Mouse (Mus musculus) midbrain, embryonic 11.5 days (tissue): Measurements from ENCODE around the gene M1ap. TPM values are rescaled to one million over a fixed set of nuclear protein-coding genes. Genes with fewer than 3 reads are reported as not detected.

Experiments
- ATAC-seq: fragments of 200-750 bp; cut with Nextera tagmentation; 2 replicates; pipeline ENCODE4 v1.8.0; 2017; ENCODE audit warnings: moderate TSS enrichment, moderate library complexity; ENCODE audit not compliant: low FRiP score
- DNase-seq: peaks from one replicate; pipeline ENCODE4 v3.0.0; 2015; ENCODE audit warnings: low spot score; ENCODE audit errors: missing footprints
- H3K27ac ChIP-seq: fragments of 300-500 bp; sonication (generic); 2 replicates; pipeline ENCODE4 v1.5.1; 2014; ENCODE audit warnings: low read depth, low read length
- H3K27me3 ChIP-seq: fragments of 300-500 bp; sonication (generic); 2 replicates; pipeline ENCODE4 v1.6.1; 2014; ENCODE audit warnings: mild to moderate bottlenecking, low read length, moderate library complexity, mixed read lengths; ENCODE audit not compliant: control insufficient read depth, insufficient read depth
- H3K36me3 ChIP-seq: fragments of 300-500 bp; sonication (generic); 2 replicates; pipeline ENCODE4 v1.6.1; 2014; ENCODE audit warnings: mild to moderate bottlenecking, low read length, moderate library complexity, mixed read lengths; ENCODE audit not compliant: control insufficient read depth, insufficient read depth
- H3K4me1 ChIP-seq: fragments of 300-500 bp; sonication (generic); 2 replicates; pipeline ENCODE4 v1.6.1; 2014; ENCODE audit warnings: low read length; ENCODE audit not compliant: control insufficient read depth, insufficient read depth
- H3K4me2 ChIP-seq: fragments of 300-500 bp; sonication (generic); 2 replicates; pipeline ENCODE4 v1.6.1; 2014; ENCODE audit warnings: mild to moderate bottlenecking, moderate library complexity
- H3K4me3 ChIP-seq: fragments of 300-500 bp; sonication (generic); 2 replicates; pipeline ENCODE4 v1.5.1; 2014; ENCODE audit warnings: low read depth, low read length
- H3K9ac ChIP-seq: fragments of 300-500 bp; sonication (generic); 2 replicates; pipeline ENCODE4 v1.6.1; 2014; ENCODE audit warnings: low read length
- H3K9me3 ChIP-seq: fragments of 300-500 bp; sonication (generic); 2 replicates; pipeline ENCODE4 v1.6.1; 2016; ENCODE audit warnings: low read length; ENCODE audit not compliant: control insufficient read depth
- WGBS: fragments of 180-500 bp; shearing (Covaris S2); extraction: QIAGEN DNeasy Blood & Tissue Kit; methylation state at CpG from one replicate; pipeline ENCODE4 v1.1.7; 2014; 5-methylcytosine and 5-hydroxymethylcytosine counted together
- polyA plus RNA-seq: library from polyadenylated mRNA; unstranded; fragments of >200 nt; fragmentation: Nextera tagmentation; extraction: Ambion mirVana; gene quantifications from 2 replicates; pipeline ENCODE4 v1.2.1, GENCODE M21; 2014

The M1ap gene
- polyA plus RNA-seq, 1 experiment from 2014 or later: 0.18 TPM

GRCm38 (mm10) chr6:82999986-83000385 is 53.3 kb downstream of the M1ap start:
- no peaks in the 10 kb centered on the region for H3K27me3 ChIP-seq
- no peak overlapping the region for H3K9ac ChIP-seq
- H3K4me3 ChIP-seq: no peak overlapping the region
- H3K4me2 ChIP-seq: no peak overlapping the region
- ATAC-seq (no peak), DNase-seq (no peak)
- 77% methylated on average over 8 of the region's 8 CpGs for WGBS
- no peak overlapping the region for H3K27ac ChIP-seq
- 0 out of 2 replicates have a peak, but pooled peaks cover 6% of the 10 kb centered on the region for H3K4me1 ChIP-seq
- no peaks in the 10 kb centered on the region for H3K9me3 ChIP-seq
- H3K36me3 ChIP-seq: no peaks in the 10 kb centered on the region

GRCm38 (mm10) chr6:83003082-83003481 is 56.4 kb downstream of the M1ap start:
- no peaks in the 10 kb centered on the region for H3K36me3 ChIP-seq
- no peak overlapping the region for H3K4me2 ChIP-seq
- no peaks in the 10 kb centered on the region for H3K9me3 ChIP-seq
- DNase-seq (no peak), ATAC-seq (no peak)
- H3K9ac ChIP-seq: no peak overlapping the region
- H3K27ac ChIP-seq: no peak overlapping the region
- H3K4me3 ChIP-seq: no peak overlapping the region
- H3K27me3 ChIP-seq: no peaks in the 10 kb centered on the region
- 88% methylated on average over 1 of the region's 1 CpGs for WGBS
- H3K4me1 ChIP-seq: no peaks in the 10 kb centered on the region

- Histone ChIP-seq H3K9me3 (no peaks in the 10 kb centered on the region), H3K4me2 (no peak overlapping the region), H3K9ac (no peak overlapping the region), H3K4me3 (no peak overlapping the region), H3K27ac (no peak overlapping the region), H3K4me1 (no peaks in the 10 kb centered on the region), H3K27me3 (no peaks in the 10 kb centered on the region), H3K36me3 (no peaks in the 10 kb centered on the region)
- ATAC-seq (no peak), DNase-seq (no peak)
- WGBS: 82% methylated on average over 5 of the region's 5 CpGs
Observed at GRCm38 (mm10) chr6:83003850-83004249, 57.1 kb downstream of the M1ap start.

GRCm38 (mm10) chr6:83004309-83004708 is 57.6 kb downstream of the M1ap start:
- ATAC-seq (no peak), DNase-seq (no peak)
- no peak overlapping the region for H3K9ac ChIP-seq
- H3K4me3 ChIP-seq: no peak overlapping the region
- no peak overlapping the region for H3K27ac ChIP-seq
- 80% methylated on average over 2 of the region's 2 CpGs for WGBS
- no peaks in the 10 kb centered on the region for H3K4me1 ChIP-seq
- no peaks in the 10 kb centered on the region for H3K9me3 ChIP-seq
- no peaks in the 10 kb centered on the region for H3K27me3 ChIP-seq
- H3K4me2 ChIP-seq: no peak overlapping the region
- no peaks in the 10 kb centered on the region for H3K36me3 ChIP-seq

GRCm38 (mm10) chr6:83004872-83005271 is 58.2 kb downstream of the M1ap start:
- no peak for ATAC-seq
- H3K4me3 ChIP-seq: no peak overlapping the region
- H3K27me3 ChIP-seq: no peaks in the 10 kb centered on the region
- H3K27ac ChIP-seq: no peak overlapping the region
- no peaks in the 10 kb centered on the region for H3K36me3 ChIP-seq
- H3K9ac ChIP-seq: no peak overlapping the region
- no peak overlapping the region for H3K4me2 ChIP-seq
- no peaks in the 10 kb centered on the region for H3K9me3 ChIP-seq
- DNase-seq: no peak
- H3K4me1 ChIP-seq: no peaks in the 10 kb centered on the region
- 59% methylated on average over 7 of the region's 7 CpGs for WGBS

GRCm38 (mm10) chr6:83005444-83006011 is 58.8 kb downstream of the M1ap start:
- ATAC-seq (no peak), DNase-seq (no peak)
- 82% methylated on average over 10 of the region's 10 CpGs for WGBS
- Histone ChIP-seq H3K9me3 (no peaks in the 10 kb centered on the region), H3K4me1 (no peaks in the 10 kb centered on the region), H3K4me3 (no peak overlapping the region), H3K27ac (no peak overlapping the region), H3K9ac (no peak overlapping the region), H3K4me2 (no peak overlapping the region), H3K27me3 (no peaks in the 10 kb centered on the region), H3K36me3 (no peaks in the 10 kb centered on the region)

GRCm38 (mm10) chr6:83006114-83006513 is 59.4 kb downstream of the M1ap start:
- ATAC-seq (no peak), DNase-seq (no peak)
- H3K9me3 ChIP-seq: no peaks in the 10 kb centered on the region
- no peak overlapping the region for H3K4me2 ChIP-seq
- no peak overlapping the region for H3K27ac ChIP-seq
- no peak overlapping the region for H3K9ac ChIP-seq
- no peaks in the 10 kb centered on the region for H3K4me1 ChIP-seq
- no peaks in the 10 kb centered on the region for H3K27me3 ChIP-seq
- no peaks in the 10 kb centered on the region for H3K36me3 ChIP-seq
- WGBS: 84% methylated on average over 6 of the region's 6 CpGs
- H3K4me3 ChIP-seq: no peak overlapping the region

- ATAC-seq (no peak), DNase-seq (no peak)
- H3K4me2 ChIP-seq: no peak overlapping the region
- H3K27ac ChIP-seq: no peak overlapping the region
- H3K27me3 ChIP-seq: no peaks in the 10 kb centered on the region
- H3K9me3 ChIP-seq: no peaks in the 10 kb centered on the region
- no peak overlapping the region for H3K4me3 ChIP-seq
- H3K9ac ChIP-seq: no peak overlapping the region
- no peaks in the 10 kb centered on the region for H3K4me1 ChIP-seq
- 79% methylated on average over 3 of the region's 3 CpGs for WGBS
- no peaks in the 10 kb centered on the region for H3K36me3 ChIP-seq
Observed at GRCm38 (mm10) chr6:83008659-83009058, 62.0 kb downstream of the M1ap start.

GRCm38 (mm10) chr6:83010010-83010409 is 63.3 kb downstream of the M1ap start:
- 77% methylated on average over 7 of the region's 7 CpGs for WGBS
- H3K9me3 ChIP-seq: no peaks in the 10 kb centered on the region
- no peaks in the 10 kb centered on the region for H3K36me3 ChIP-seq
- no peak overlapping the region for H3K27ac ChIP-seq
- ATAC-seq: no peak
- no peak overlapping the region for H3K4me2 ChIP-seq
- H3K27me3 ChIP-seq: no peaks in the 10 kb centered on the region
- H3K9ac ChIP-seq: no peak overlapping the region
- no peak for DNase-seq
- H3K4me1 ChIP-seq: no peaks in the 10 kb centered on the region
- H3K4me3 ChIP-seq: no peak overlapping the region
